Mouse (Mus musculus) neural tube, embryonic 11.5 days (tissue): ENCODE data around the gene Zfp644. TPM values are rescaled to one million over a fixed set of nuclear protein-coding genes. Genes with fewer than 3 reads are reported as not detected.

Experiments used
- ATAC-seq: fragments of 200-750 bp; cut with Nextera tagmentation; 2 replicates; pipeline ENCODE4 v1.8.0; 2017; ENCODE audit warnings: moderate number of reproducible peaks, mild to moderate bottlenecking, moderate TSS enrichment, moderate library complexity; ENCODE audit not compliant: insufficient read depth, low FRiP score, low TSS enrichment
- DNase-seq: peaks from one replicate; pipeline ENCODE4 v3.0.0-alpha.2; 2015; ENCODE audit warnings: low spot score
- H3K27ac ChIP-seq: fragments of 300-500 bp; sonication (generic); 2 replicates; pipeline ENCODE4 v1.5.1; 2014; ENCODE audit warnings: low read depth, mild to moderate bottlenecking, low read length
- H3K27me3 ChIP-seq: fragments of 300-500 bp; sonication (generic); 2 replicates; pipeline ENCODE4 v1.6.1; 2014; ENCODE audit warnings: mild to moderate bottlenecking, low read length, mixed read lengths; ENCODE audit not compliant: control insufficient read depth, insufficient read depth
- H3K36me3 ChIP-seq: fragments of 300-500 bp; sonication (generic); 2 replicates; pipeline ENCODE4 v1.6.1; 2014; ENCODE audit warnings: mild to moderate bottlenecking, low read length, moderate library complexity, mixed read lengths; ENCODE audit not compliant: control insufficient read depth, insufficient read depth
- H3K4me1 ChIP-seq: fragments of 300-500 bp; sonication (generic); 2 replicates; pipeline ENCODE4 v1.6.1; 2014; ENCODE audit warnings: low read length, mixed read lengths; ENCODE audit not compliant: control insufficient read depth, insufficient read depth
- H3K4me2 ChIP-seq: fragments of 300-500 bp; sonication (generic); 2 replicates; pipeline ENCODE4 v1.6.1; 2014; ENCODE audit warnings: low read depth, mild to moderate bottlenecking, moderate library complexity
- H3K4me3 ChIP-seq: fragments of 300-500 bp; sonication (generic); 2 replicates; pipeline ENCODE4 v1.5.1; 2014; ENCODE audit warnings: low read depth, low read length
- H3K9ac ChIP-seq: fragments of 300-500 bp; sonication (generic); 2 replicates; pipeline ENCODE4 v1.6.1; 2014; ENCODE audit warnings: mild to moderate bottlenecking, low read length
- H3K9me3 ChIP-seq: fragments of 300-500 bp; sonication (generic); 2 replicates; pipeline ENCODE4 v1.6.1; 2016; ENCODE audit warnings: low read length; ENCODE audit not compliant: control insufficient read depth
- WGBS: fragments of 180-500 bp; shearing (Covaris S2); extraction: QIAGEN DNeasy Blood & Tissue Kit; methylation state at CpG from one replicate; pipeline ENCODE4 v1.1.7; 2014; 5-methylcytosine and 5-hydroxymethylcytosine counted together
- polyA plus RNA-seq: library from polyadenylated mRNA; unstranded; fragments of >200 nt; fragmentation: Nextera tagmentation; extraction: Ambion mirVana; gene quantifications from 2 replicates; pipeline ENCODE4 v1.2.1, GENCODE M21; 2014

The Zfp644 gene
- polyA plus RNA-seq, 1 experiment from 2014 or later = 66.8 TPM

DNA sequence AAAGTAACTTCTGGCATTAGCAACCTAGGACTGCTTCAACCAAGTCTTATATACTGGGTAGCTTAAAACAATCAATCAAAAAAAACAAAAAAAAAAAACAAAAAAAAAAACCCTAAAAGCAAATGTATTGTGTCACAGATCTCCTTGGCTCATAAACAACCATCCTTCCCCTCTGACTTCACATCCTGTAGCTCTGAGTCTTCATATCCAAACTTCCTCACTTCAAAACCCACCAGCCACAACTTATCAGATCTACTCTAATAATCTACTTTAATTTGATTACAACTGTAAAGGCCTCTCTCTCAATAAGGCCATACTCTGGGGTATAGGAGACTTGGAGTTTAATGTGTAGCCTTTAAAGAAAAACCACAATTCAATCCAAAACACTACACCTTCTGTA lies 47.1 kb downstream of the Zfp644 start:
- no peak for ATAC-seq

DNA sequence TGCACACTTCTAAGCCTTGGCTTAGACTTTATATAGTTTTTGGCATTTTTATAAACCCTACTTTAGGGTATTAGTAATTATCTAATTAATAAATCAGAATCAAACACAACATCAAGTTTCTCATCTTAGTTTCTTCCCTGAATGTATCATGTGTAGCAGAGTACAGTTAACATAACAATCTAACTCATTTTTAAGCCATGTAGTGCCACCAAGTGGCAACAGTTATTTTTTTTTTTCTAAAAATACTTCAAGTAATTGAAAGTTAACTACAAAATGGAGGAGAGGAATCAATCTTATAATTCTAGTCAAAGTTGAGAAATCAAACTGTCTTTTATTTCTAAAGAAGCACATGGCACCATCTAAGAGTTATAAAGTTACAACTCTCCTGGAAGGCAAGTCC lies 47.6 kb downstream of the Zfp644 start:
- DNase-seq (no peak), ATAC-seq (no peak)
- no peaks in the 10 kb centered on the region for H3K9me3 ChIP-seq
- H3K27me3 ChIP-seq = no peaks in the 10 kb centered on the region
- no peak overlapping the region for H3K27ac ChIP-seq
- H3K4me1 ChIP-seq = no peaks in the 10 kb centered on the region
- no peaks in the 10 kb centered on the region for H3K36me3 ChIP-seq
- H3K4me3 ChIP-seq = no peak overlapping the region
- no peak overlapping the region for H3K4me2 ChIP-seq
- no peak overlapping the region for H3K9ac ChIP-seq

More for the DNA sequence above, 47.1 kb downstream of the Zfp644 start:
- H3K36me3 ChIP-seq = no peaks in the 10 kb centered on the region; the same call in 1 of the 2 replicates
- no peak overlapping the region for H3K9ac ChIP-seq
- H3K27me3 ChIP-seq = no peaks in the 10 kb centered on the region
- no peaks in the 10 kb centered on the region for H3K9me3 ChIP-seq
- no peaks in the 10 kb centered on the region for H3K4me1 ChIP-seq
- no peak overlapping the region for H3K4me3 ChIP-seq
- no peak for DNase-seq
- no peak overlapping the region for H3K4me2 ChIP-seq
- H3K27ac ChIP-seq = no peak overlapping the region

DNA sequence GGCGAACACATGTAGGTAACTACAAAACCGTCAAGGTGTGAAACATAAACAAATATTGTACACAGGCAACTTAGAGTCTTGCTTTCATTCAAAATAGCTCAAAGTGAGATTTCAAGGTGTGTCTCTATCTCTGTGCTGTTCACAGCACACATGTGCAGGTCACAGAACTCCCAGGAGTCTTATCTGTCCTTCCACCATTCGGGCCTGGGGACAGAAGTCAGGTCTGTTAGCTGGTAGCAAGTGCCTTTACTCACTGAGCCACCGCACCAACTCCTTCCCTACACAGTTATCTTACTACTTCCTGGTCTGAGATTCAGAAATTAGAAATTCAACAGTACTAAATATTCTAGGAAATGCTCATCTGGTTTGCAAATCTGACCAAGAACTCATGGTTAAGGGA lies 53.7 kb downstream of the Zfp644 start:
- WGBS = 85% methylated on average over 4 of the region's 4 CpGs
- no peaks in the 10 kb centered on the region for H3K9me3 ChIP-seq
- H3K4me3 ChIP-seq = no peak overlapping the region
- no peak overlapping the region for H3K4me2 ChIP-seq
- H3K27me3 ChIP-seq = no peaks in the 10 kb centered on the region
- H3K36me3 ChIP-seq = no peaks in the 10 kb centered on the region
- no peak overlapping the region for H3K27ac ChIP-seq
- ATAC-seq (no peak), DNase-seq (no peak)
- no peaks in the 10 kb centered on the region for H3K4me1 ChIP-seq
- H3K9ac ChIP-seq = no peak overlapping the region

DNA sequence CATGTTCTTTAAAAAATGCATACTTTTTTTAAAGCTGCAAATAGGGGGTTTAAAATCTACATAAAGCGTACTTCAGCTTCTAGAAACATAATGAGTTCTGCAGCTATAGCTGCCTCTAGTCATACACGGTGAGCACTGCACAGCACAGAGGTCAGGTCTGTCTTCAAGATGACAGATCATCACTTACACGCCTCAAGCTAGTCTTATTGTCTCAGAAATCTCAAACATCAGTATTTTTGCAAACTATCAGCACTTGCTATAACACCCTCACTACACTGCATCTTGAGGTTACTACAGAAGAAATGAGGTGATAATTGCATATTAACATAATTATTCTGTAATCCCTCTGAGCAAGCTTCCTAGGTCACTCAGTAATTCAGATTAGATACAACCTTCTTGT lies 55.2 kb downstream of the Zfp644 start:
- H3K27ac ChIP-seq = no peak overlapping the region
- H3K9me3 ChIP-seq = no peaks in the 10 kb centered on the region
- H3K4me1 ChIP-seq = no peaks in the 10 kb centered on the region
- H3K36me3 ChIP-seq = peaks cover under 1% of the 10 kb centered on the region
- no peaks in the 10 kb centered on the region for H3K27me3 ChIP-seq
- ATAC-seq (no peak), DNase-seq (no peak)
- H3K4me2 ChIP-seq = no peak overlapping the region
- 84% methylated on average over 3 of the region's 3 CpGs for WGBS
- no peak overlapping the region for H3K9ac ChIP-seq
- no peak overlapping the region for H3K4me3 ChIP-seq

DNA sequence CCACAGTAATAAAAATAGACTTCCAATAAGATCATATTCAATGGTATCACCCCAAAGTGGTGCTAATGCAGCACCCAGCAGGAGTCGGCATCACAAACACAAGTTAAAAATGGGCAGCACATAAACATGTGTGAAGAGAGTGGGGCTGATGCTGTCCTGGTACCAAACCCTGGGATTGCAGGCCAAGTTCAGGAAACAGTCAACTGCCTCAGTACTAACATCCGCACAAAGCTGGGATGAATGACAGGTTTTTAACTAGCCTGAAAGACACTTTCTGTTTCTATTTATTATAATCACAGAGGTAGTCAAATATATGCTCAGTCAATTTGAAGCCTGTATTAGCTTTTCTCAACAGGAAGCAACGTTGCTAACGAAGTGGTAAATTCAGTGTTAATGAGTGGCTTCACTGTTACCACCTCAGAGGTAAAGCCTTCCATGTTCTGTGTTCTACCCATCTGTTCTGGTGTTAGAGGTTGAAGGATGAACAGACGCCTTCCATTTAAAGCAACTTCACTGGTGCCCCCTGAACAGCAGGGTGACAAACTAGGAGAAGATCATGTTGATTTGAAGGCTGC lies 56.8 kb downstream of the Zfp644 start:
- no peak overlapping the region for H3K4me3 ChIP-seq
- no peak for ATAC-seq
- peaks cover 7% of the 10 kb centered on the region for H3K36me3 ChIP-seq
- H3K4me1 ChIP-seq = no peaks in the 10 kb centered on the region
- no peak overlapping the region for H3K4me2 ChIP-seq
- H3K9ac ChIP-seq = no peak overlapping the region
- H3K27ac ChIP-seq = no peak overlapping the region
- no peaks in the 10 kb centered on the region for H3K9me3 ChIP-seq
- H3K27me3 ChIP-seq = no peaks in the 10 kb centered on the region
- no peak for DNase-seq
- 81% methylated on average over 5 of the region's 5 CpGs for WGBS

DNA sequence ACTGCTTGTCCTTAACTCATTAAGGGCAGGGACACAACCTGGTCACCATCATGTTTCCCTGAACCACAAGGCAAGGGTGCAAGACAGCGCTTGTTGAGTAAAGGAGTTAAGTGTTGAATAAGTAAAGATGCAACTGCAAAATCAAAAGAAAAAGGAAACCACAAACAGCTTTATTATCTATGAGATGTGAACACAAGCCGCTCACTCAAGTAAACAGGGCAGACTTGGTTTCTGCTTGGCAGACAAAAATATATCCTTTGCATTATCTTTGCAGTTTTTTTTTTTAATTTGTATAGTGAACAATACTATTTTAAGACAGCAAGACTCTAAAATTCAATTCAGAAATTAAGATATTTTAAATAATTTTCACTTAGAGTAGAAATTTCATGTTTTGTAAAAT lies 57.5 kb downstream of the Zfp644 start:
- H3K27ac ChIP-seq = no peak overlapping the region
- peaks cover 9% of the 10 kb centered on the region for H3K36me3 ChIP-seq
- no peaks in the 10 kb centered on the region for H3K4me1 ChIP-seq
- no peaks in the 10 kb centered on the region for H3K9me3 ChIP-seq
- no peak overlapping the region for H3K4me2 ChIP-seq
- H3K27me3 ChIP-seq = no peaks in the 10 kb centered on the region
- ATAC-seq (no peak), DNase-seq (no peak)
- 96% methylated on average over 2 of the region's 2 CpGs for WGBS
- no peak overlapping the region for H3K9ac ChIP-seq
- no peak overlapping the region for H3K4me3 ChIP-seq

DNA sequence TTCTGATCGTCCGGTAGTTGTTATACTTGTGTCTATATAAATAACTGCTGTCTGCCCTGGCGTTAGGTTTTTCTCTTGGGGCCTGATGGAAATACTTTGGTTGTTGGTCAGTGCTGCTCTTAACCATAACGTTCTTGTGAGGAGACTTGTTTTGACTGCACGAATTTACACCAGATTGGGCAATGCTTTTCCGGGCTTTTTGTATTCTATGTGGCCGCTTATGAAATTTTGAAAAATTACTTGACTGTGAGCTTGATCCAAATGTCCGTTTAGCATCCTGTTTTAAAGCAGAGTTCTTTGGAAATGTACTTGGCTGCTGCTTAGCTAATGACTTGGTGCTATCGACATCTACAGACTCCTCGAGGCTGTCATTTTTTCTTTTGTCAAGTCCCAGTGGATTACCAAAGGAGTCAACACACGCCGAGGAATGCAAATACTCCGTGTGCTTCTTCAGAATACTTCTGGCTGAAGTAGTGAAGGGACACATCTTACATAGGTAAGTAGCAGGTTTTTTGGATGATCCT lies 60.6 kb downstream of the Zfp644 start:
- peaks cover 12% of the 10 kb centered on the region for H3K36me3 ChIP-seq
- no peaks in the 10 kb centered on the region for H3K9me3 ChIP-seq
- H3K27ac ChIP-seq = no peak overlapping the region
- H3K27me3 ChIP-seq = no peaks in the 10 kb centered on the region
- no peak overlapping the region for H3K9ac ChIP-seq
- H3K4me1 ChIP-seq = no peaks in the 10 kb centered on the region
- H3K4me2 ChIP-seq = no peak overlapping the region
- H3K4me3 ChIP-seq = no peak overlapping the region
- WGBS = 95% methylated on average over 13 of the region's 13 CpGs
- DNase-seq = no peak
- no peak for ATAC-seq

DNA sequence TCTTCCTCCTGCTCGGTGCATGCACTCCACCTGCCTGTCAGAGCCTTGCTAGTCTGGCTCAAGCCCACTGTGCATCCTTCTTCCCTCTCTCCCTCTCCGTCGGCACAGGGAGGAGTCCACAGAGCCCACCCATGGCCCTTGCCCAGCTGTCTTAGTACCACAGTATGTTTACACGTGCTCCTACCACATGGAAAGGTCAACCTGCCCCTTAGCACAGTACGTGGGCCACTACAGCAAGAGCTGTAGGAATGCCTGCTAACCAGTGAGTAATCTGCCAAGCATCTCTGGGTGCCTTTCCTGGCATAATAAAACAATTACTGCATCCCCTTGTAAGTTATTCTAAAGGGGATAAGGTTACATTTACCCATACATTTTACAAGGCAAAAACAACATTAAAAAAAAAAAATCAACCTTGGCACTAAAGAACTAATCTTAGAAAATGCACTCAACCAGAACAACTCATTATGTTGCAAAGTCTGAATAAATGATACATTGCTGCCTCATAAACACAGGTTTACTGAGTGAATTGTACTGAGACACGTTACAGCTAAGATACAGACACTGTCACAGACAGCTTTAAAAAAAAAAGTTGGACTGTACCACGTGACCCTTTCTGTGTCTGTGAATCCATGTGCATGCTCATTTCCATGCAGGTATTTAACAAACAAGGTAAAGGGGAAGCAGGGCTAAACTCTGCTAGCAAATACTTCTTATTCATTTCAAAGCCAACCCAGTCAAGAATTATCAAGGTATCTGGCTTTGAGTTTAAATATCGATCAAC lies 68.5 kb downstream of the Zfp644 start:
- ATAC-seq (no peak), DNase-seq (no peak)
- no peaks in the 10 kb centered on the region for H3K9me3 ChIP-seq
- H3K27me3 ChIP-seq = no peaks in the 10 kb centered on the region
- H3K4me2 ChIP-seq = no peak overlapping the region
- H3K27ac ChIP-seq = no peak overlapping the region
- no peak overlapping the region for H3K4me3 ChIP-seq
- WGBS = 77% methylated on average over 8 of the region's 8 CpGs
- H3K9ac ChIP-seq = no peak overlapping the region
- peaks cover 6% of the 10 kb centered on the region for H3K36me3 ChIP-seq
- H3K4me1 ChIP-seq = no peaks in the 10 kb centered on the region

DNA sequence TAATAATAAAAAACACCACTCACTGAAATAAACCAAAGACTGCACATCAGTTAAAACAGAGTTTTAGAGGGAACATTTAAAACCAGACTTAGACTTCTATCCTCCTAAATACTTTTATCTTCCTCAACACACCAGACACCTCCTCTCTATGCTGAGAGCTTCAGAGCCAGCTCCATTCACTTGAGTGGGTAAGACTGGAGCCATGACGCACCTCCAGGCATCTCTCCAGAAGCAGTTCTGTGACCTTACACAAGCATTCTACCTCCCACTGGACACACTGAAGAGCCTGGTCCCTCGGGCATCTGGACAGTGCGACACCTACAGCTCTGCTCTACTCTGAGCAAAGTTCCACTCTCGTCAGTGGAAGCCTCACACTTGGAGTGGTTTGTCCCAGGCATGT lies 73.8 kb downstream of the Zfp644 start:
- 92% methylated on average over 4 of the region's 4 CpGs for WGBS
- no peaks in the 10 kb centered on the region for H3K27me3 ChIP-seq
- H3K9me3 ChIP-seq = no peaks in the 10 kb centered on the region
- H3K27ac ChIP-seq = no peak overlapping the region
- no peak overlapping the region for H3K4me2 ChIP-seq
- H3K36me3 ChIP-seq = peaks cover 8% of the 10 kb centered on the region
- H3K9ac ChIP-seq = no peak overlapping the region
- no peaks in the 10 kb centered on the region for H3K4me1 ChIP-seq
- ATAC-seq (no peak), DNase-seq (no peak)
- no peak overlapping the region for H3K4me3 ChIP-seq
